In genomic region chr17:87298944-87299343, GRCm38 (mm10) we compare ENCODE assay signal across 11 mouse cellular contexts. TPM values are rescaled to one million over a fixed set of nuclear protein-coding genes. Genes with fewer than 3 reads are reported as not detected.
DNase-seq lines count a peak whose midpoint lies in the region; ATAC-seq and TF ChIP-seq lines count a peak whose summit lies in the region.
"Had no signal": no experiment of that assay in that cellular context is flagged by ENCODE, and none has a peak within 500 bp of the region (broad histone marks: within the 10 kb centered on the region; RNA-seq: fewer than 3 reads in every experiment).

No protein-coding gene starts in this region.

- H3K9me3 ChIP-seq in kidney, postnatal 0 days (replicated peaks; ENCODE audit: low read length) = no peaks in the 10 kb centered on the region
- no peaks in the 10 kb centered on the region for H3K9me3 ChIP-seq in stomach, embryonic 16.5 days (replicated peaks; ENCODE audit: control insufficient read depth, low read length)
- H3K9me3 ChIP-seq: forebrain, embryonic 13.5 days had no signal

- H3K4me3 ChIP-seq in kidney, postnatal 0 days (replicated peaks; ENCODE audit: low read depth, low read length) = no peak overlapping the region
- H3K4me3 ChIP-seq in stomach, embryonic 16.5 days (replicated peaks; ENCODE audit: low read length) = no peak overlapping the region
- H3K4me3 ChIP-seq: forebrain, embryonic 13.5 days; myocyte had no signal

- H3K27ac ChIP-seq in kidney, postnatal 0 days = no peak overlapping the region
- peak overlapping the region; percentile 55; the same call in 1 of the 2 replicates for H3K27ac ChIP-seq in stomach, embryonic 16.5 days (ENCODE audit: low read length)
- H3K27ac ChIP-seq: forebrain, embryonic 13.5 days had no signal

- TF ChIP-seq CTCF in kidney, postnatal 0 days (IDR thresholded peaks at IDR 0.05; ENCODE audit: low read depth) = no peak

- peak; percentile 22 for DNase-seq in kidney, postnatal 0 days (ENCODE audit: low spot score)
- DNase-seq in kidney, postnatal 4 days = no peak
- DNase-seq in T-cell, adult 2 months (ENCODE audit: low spot score) = peak; percentile 68
- DNase-seq in lung, adult 18-20 months = peak; percentile 87 to 89
- DNase-seq in cerebellum, adult 11 months = no peak
- DNase-seq in layer of hippocampus, postnatal 36 days = no peak
- DNase-seq in retina, postnatal 1 day = no peak

- H3K27me3 ChIP-seq in kidney, postnatal 0 days (ENCODE audit: insufficient read depth, low read length) = no peaks in the 10 kb centered on the region
- H3K27me3 ChIP-seq in stomach, embryonic 16.5 days (ENCODE audit: control insufficient read depth, insufficient read depth, low read length) = no peaks in the 10 kb centered on the region
- H3K27me3 ChIP-seq: forebrain, embryonic 13.5 days; Patski had no signal

- 62% methylated on average over 6 of the region's 6 CpGs for WGBS in kidney, postnatal 0 days
- 56% methylated on average over 6 of the region's 6 CpGs for WGBS in stomach, embryonic 16.5 days

- ATAC-seq in kidney, postnatal 0 days (replicated peaks; ENCODE audit: low FRiP score, low read depth) = 0 out of 2 replicates have a peak, but pooled peaks have one; percentile 5
- peak; percentile 55; the same call in 1 of the 2 replicates for ATAC-seq in stomach, embryonic 16.5 days (ENCODE audit: insufficient read depth, low FRiP score)
- ATAC-seq: forebrain, embryonic 13.5 days; Patski had no signal

- no peaks in the 10 kb centered on the region for H3K36me3 ChIP-seq in kidney, postnatal 0 days (ENCODE audit: insufficient read depth, low read length)
- no peaks in the 10 kb centered on the region for H3K36me3 ChIP-seq in stomach, embryonic 16.5 days (ENCODE audit: control insufficient read depth, insufficient read depth, low read length)

- H3K4me2 ChIP-seq in kidney, postnatal 0 days (ENCODE audit: low read length) = no peak overlapping the region
- H3K4me2 ChIP-seq in stomach, embryonic 16.5 days (ENCODE audit: low read depth, low read length) = no peak overlapping the region
- H3K4me2 ChIP-seq: forebrain, embryonic 13.5 days had no signal

- H3K9ac ChIP-seq in kidney, postnatal 0 days (ENCODE audit: low read depth, low read length) = no peak overlapping the region
- H3K9ac ChIP-seq in stomach, embryonic 16.5 days (ENCODE audit: low read length) = no peak overlapping the region
- H3K9ac ChIP-seq: forebrain, embryonic 13.5 days had no signal

- H3K4me1 ChIP-seq in kidney, postnatal 0 days (replicated peaks; ENCODE audit: insufficient read depth, low read length) = 0 out of 2 replicates have a peak, but pooled peaks cover 4% of the 10 kb centered on the region
- peaks cover 15% of the 10 kb centered on the region for H3K4me1 ChIP-seq in stomach, embryonic 16.5 days (ENCODE audit: control insufficient read depth, insufficient read depth, low read length)
- H3K4me1 ChIP-seq: forebrain, embryonic 13.5 days had no signal

RNA-seq across cellular contexts. Expression of gene Ttc7, which starts 16.3 kb away (rescaled TPM):
- 15.4 and 16.3 TPM in 2 replicates for polyA plus RNA-seq in kidney, postnatal 0 days (2015; fragmentation: Nextera tagmentation; extraction: Ambion mirVana)
- 10.7 and 11.1 TPM in 2 replicates for polyA plus RNA-seq in stomach, embryonic 16.5 days (2015; fragmentation: Nextera tagmentation; extraction: Ambion mirVana)
- total RNA-seq in layer of hippocampus, postnatal 36 days (2021) = 1 to 10 TPM; 6.3 to 8.8 TPM

RNA-seq across cellular contexts. Expression of gene Mcfd2, which starts 33.2 kb away (rescaled TPM):
- 140 and 151 TPM in 2 replicates for polyA plus RNA-seq in kidney, postnatal 0 days (2015; fragmentation: Nextera tagmentation; extraction: Ambion mirVana)
- 132 and 136 TPM in 2 replicates for polyA plus RNA-seq in stomach, embryonic 16.5 days (2015; fragmentation: Nextera tagmentation; extraction: Ambion mirVana)
- total RNA-seq in layer of hippocampus, postnatal 36 days (2021) = 10 to 100 TPM; 60.7 to 62.7 TPM

Comparison
In these comparisons a context has a peak if more than half of its experiments do, and no peak if none do; other contexts are left out.
1. DNase-seq: peak in kidney, postnatal 0 days (single experiment), T-cell, adult 2 months (single experiment) and lung, adult 18-20 months (2 of 2); none in kidney, postnatal 4 days (0 of 2), cerebellum, adult 11 months (single experiment), layer of hippocampus, postnatal 36 days (0 of 2) and retina, postnatal 1 day (single experiment).